Mouse (Mus musculus): ENCODE measurements around the gene Cenpv. TPM values are rescaled to one million over a fixed set of nuclear protein-coding genes. Genes with fewer than 3 reads are reported as not detected.

Cenpv gene
- polyA plus RNA-seq, 1 experiment from 2014 or later, result 16.4 TPM

DNA sequence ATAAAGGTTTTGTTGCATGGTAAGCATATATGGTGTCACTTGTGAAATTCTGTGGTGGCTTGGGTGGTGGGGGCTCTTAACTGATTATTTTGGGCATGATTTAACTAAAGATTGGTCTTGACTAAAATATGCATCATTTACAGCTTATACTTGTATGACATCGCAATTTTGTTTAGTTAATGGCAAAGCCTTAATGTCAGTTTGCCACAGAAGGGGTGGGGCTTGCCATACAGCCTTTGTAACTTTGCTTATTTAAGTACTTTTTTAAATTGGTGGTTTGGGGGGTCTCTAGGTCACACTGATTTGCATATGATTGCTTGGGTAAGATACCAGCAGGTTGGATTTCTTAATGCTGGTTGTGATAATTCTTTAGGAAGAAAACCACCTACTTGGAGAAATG is 14.1 kb upstream of the Cenpv start:
- Histone ChIP-seq H3K4me1 (peaks cover 37% of the 10 kb centered on the region), H3K9ac (peak overlapping the region; percentile 85), H3K27me3 (replicated peaks) (no peaks in the 10 kb centered on the region), H3K27ac (replicated peaks) (no peak overlapping the region), H3K36me3 (peaks cover 32% of the 10 kb centered on the region), H3K9me3 (no peaks in the 10 kb centered on the region), H3K4me3 (peak overlapping the region; percentile 67), H3K4me2 (peak overlapping the region; percentile 97)
- no peak for ATAC-seq (ENCODE audit: extremely low read depth, insufficient number of reproducible peaks, low FRiP score, low TSS enrichment)
- WGBS, result 26% methylated on average over 1 of the region's 1 CpGs

DNA sequence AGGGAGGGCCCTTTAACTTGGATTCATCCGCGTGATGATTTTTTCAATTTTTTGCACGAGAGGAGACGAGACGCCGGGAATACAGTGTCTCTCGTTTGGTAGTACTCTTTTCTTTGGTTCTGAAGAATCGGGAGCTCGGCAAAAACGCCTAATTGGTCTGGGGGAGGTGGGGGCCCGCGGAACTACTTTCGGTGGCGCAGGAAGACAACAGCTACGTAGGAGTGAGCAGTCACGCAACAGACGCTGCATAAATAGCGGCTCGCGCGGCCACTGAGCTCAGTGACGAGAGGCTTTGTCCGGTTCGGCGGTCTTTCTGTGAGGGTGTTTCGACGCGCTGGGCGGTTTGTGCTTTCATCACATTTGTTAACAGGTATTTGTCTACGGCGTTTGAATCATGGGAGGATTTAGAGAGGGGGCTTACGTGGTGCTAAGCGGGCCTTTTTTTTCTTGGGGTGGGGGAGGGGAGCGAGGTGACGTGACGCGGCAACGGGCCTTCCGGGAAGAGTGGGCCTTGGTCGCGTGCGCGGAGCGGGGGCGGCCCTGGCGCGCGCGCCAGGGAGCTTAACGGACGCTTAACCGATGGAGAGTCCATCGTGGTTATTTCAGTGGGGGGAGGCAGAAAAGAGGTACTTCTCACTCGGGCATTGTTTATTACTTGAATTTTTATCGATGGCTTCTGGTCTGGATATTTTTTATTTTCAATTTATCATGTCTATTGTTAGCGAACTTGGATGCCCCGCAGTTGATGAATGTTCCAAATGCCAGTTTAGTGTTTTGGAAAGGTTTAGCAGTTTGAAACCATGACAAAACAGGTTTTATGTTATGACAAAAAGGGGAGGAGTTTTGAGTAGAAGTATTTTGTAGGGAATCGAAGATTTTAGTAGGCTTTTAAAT is 12.4 kb upstream of the Cenpv start:
- Histone ChIP-seq H3K36me3 (peaks cover 32% of the 10 kb centered on the region), H3K4me2 (peak overlapping the region; percentile 93)
- under 1% methylated on average over 58 of the region's 58 CpGs for WGBS

DNA sequence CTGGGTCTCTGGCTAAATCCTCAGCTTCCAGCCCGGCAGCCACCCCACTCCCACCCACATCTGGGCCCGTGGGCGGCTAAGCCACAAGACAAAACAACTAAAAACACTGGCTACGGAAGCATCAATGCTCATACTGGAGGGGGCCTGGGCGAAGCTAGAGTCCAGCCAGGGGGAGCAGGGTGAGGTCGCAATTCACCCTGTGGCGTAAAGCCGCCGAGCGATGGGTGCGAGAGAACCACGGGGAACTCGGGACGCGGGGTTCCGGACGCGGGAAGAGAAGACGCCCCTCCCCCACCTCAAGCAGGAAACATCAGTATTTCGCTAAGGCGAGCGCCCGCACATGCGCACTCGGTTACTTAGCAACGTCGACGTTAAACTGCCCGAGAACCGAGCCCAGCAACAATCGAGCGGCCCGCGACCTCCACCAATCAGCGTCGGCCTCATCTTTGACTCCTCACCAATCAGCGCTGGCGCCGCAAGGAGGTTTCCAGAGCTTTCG is 11.7 kb upstream of the Cenpv start, which contains the start of gene Ubb:
Gene Ubb (plus strand): TSS at position 445 of the 499 bp plus-strand sequence.
- peak; percentile 92 for ATAC-seq (ENCODE audit: extremely low read depth, insufficient number of reproducible peaks, low FRiP score, low TSS enrichment)
- peak within 1 kb of the TSS; percentile 84 for H3K4me3 ChIP-seq
- H3K4me1 ChIP-seq, result peaks cover 35% of the 10 kb centered on the region
- H3K36me3 ChIP-seq, result peaks cover 29% of the 10 kb centered on the region
- H3K27ac ChIP-seq (replicated peaks), result peak within 1 kb of the TSS; percentile 98
- H3K27me3 ChIP-seq (replicated peaks), result no peaks in the 10 kb centered on the region
- no peaks in the 10 kb centered on the region for H3K9me3 ChIP-seq
- WGBS, result under 1% methylated on average over 40 of the region's 40 CpGs
- peak within 1 kb of the TSS; percentile 93 for H3K4me2 ChIP-seq
- H3K9ac ChIP-seq, result peak within 1 kb of the TSS; percentile 98

More for the DNA sequence above, 12.4 kb upstream of the Cenpv start:
- peak overlapping the region; percentile 91 for H3K9ac ChIP-seq
- H3K4me1 ChIP-seq, result peaks cover 37% of the 10 kb centered on the region
- H3K27ac ChIP-seq (replicated peaks), result peak overlapping the region; percentile 98
- H3K4me3 ChIP-seq, result peak overlapping the region; percentile 84
- peak; percentile 62 for ATAC-seq (ENCODE audit: extremely low read depth, insufficient number of reproducible peaks, low FRiP score, low TSS enrichment)
- H3K27me3 ChIP-seq (replicated peaks), result no peaks in the 10 kb centered on the region
- no peaks in the 10 kb centered on the region for H3K9me3 ChIP-seq

GRCm38 (mm10) chr11:62550227-62550685 is 11.2 kb upstream of the Cenpv start:
- ATAC-seq (ENCODE audit: extremely low read depth, insufficient number of reproducible peaks, low FRiP score, low TSS enrichment), result peak; percentile 59
- H3K4me1 ChIP-seq, result peaks cover 31% of the 10 kb centered on the region
- peak overlapping the region; percentile 93 for H3K4me2 ChIP-seq
- peak overlapping the region; percentile 98 for H3K27ac ChIP-seq (replicated peaks)
- no peaks in the 10 kb centered on the region for H3K27me3 ChIP-seq (replicated peaks)
- peaks cover 24% of the 10 kb centered on the region for H3K36me3 ChIP-seq
- peak overlapping the region; percentile 98 for H3K9ac ChIP-seq
- 2% methylated on average over 11 of the region's 11 CpGs for WGBS
- H3K9me3 ChIP-seq, result no peaks in the 10 kb centered on the region
- H3K4me3 ChIP-seq, result peak overlapping the region; percentile 84

DNA sequence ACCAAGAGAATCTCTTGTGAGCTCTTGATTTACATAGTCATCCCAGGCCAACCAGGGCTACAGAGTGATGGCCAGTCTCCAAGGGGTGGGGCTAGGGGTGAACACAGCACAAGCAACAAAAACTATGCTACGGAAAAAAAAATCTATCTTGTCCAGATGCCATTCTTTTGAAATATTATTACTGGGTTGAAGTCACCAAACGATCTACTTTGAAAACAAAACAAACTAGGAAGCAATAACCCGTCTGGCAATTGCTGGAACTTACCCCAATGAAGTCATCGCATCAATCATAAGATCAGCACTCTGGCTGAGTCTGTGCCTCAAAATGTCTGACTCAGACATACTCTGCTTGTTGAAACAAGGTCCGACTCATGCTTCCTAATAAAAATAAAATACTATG is 10.7 kb upstream of the Cenpv start:
- Histone ChIP-seq H3K9ac (peak overlapping the region; percentile 98), H3K9me3 (no peaks in the 10 kb centered on the region), H3K27me3 (replicated peaks) (no peaks in the 10 kb centered on the region), H3K4me1 (peaks cover 26% of the 10 kb centered on the region), H3K4me2 (peak overlapping the region; percentile 93), H3K27ac (replicated peaks) (peak overlapping the region; percentile 98), H3K36me3 (peaks cover 19% of the 10 kb centered on the region), H3K4me3 (peak overlapping the region; percentile 84)
- WGBS, result 12% methylated on average over 5 of the region's 5 CpGs
- ATAC-seq (ENCODE audit: extremely low read depth, insufficient number of reproducible peaks, low FRiP score, low TSS enrichment), result 0 out of 2 replicates have a peak, but pooled peaks have one; percentile 44

DNA sequence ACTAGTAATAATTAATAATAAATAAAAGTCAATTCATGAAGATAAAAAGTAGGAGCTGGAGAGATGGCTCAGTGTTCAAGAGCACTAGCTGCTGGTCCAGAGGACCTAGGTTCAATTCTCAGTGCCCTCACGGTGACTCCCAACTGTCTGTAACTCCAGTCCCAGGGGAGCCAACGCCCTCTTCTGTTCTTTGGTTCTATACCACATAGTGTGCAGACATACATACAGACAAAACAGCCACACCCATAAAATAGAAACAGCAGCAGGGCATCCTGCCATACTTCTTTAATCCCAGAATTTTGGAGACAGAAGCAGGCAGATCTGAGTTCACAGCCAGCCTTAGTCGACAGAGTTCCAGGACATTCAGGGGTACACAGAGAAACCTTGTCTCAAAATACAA is 4.9 kb upstream of the Cenpv start:
- Histone ChIP-seq H3K4me2 (no peak overlapping the region), H3K27ac (replicated peaks) (no peak overlapping the region), H3K4me3 (no peak overlapping the region), H3K9me3 (no peaks in the 10 kb centered on the region), H3K4me1 (peaks cover 5% of the 10 kb centered on the region), H3K27me3 (replicated peaks) (peaks cover 18% of the 10 kb centered on the region), H3K36me3 (no peaks in the 10 kb centered on the region), H3K9ac (no peak overlapping the region)
- 88% methylated on average over 3 of the region's 3 CpGs for WGBS
- no peak for ATAC-seq (ENCODE audit: extremely low read depth, insufficient number of reproducible peaks, low FRiP score, low TSS enrichment)

DNA sequence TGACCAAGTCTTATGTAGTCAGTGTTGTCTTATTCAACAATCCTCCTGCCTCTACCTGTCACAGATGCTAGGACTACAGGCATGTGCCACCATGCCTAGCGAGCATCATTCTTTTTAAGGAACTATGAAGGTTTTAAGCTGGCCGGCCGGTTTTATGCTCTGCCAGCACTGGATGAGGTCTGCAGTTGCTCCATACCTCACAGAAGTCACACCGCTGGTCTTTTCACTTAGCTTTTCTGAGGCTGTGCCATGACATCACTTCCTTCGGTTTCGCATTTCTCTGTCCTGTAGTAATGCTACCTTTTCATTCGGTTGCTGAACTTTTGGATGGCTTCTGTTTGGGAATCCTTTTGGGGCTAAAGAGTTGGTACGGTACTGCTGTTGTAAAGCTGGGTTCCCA is 2.5 kb upstream of the Cenpv start:
- Histone ChIP-seq H3K9me3 (no peaks in the 10 kb centered on the region), H3K9ac (no peak overlapping the region), H3K27ac (replicated peaks) (no peak overlapping the region), H3K4me2 (no peak overlapping the region), H3K27me3 (replicated peaks) (peaks cover 30% of the 10 kb centered on the region), H3K4me3 (no peak overlapping the region), H3K36me3 (no peaks in the 10 kb centered on the region), H3K4me1 (peaks cover 12% of the 10 kb centered on the region)
- whole genome bisulfite sequencing, result 71% methylated on average over 8 of the region's 8 CpGs
- ATAC-seq (ENCODE audit: extremely low read depth, insufficient number of reproducible peaks, low FRiP score, low TSS enrichment), result no peak

GRCm38 (mm10) chr11:62540969-62541368 is 1.9 kb upstream of the Cenpv start:
- Histone ChIP-seq H3K4me2 (no peak overlapping the region), H3K9ac (no peak overlapping the region), H3K27me3 (replicated peaks) (peaks cover 30% of the 10 kb centered on the region), H3K4me3 (no peak overlapping the region), H3K27ac (replicated peaks) (no peak overlapping the region), H3K36me3 (no peaks in the 10 kb centered on the region), H3K4me1 (peaks cover 12% of the 10 kb centered on the region), H3K9me3 (no peaks in the 10 kb centered on the region)
- WGBS, result 67% methylated on average over 2 of the region's 2 CpGs
- no peak for ATAC-seq (ENCODE audit: extremely low read depth, insufficient number of reproducible peaks, low FRiP score, low TSS enrichment)

GRCm38 (mm10) chr11:62540167-62540566 is 1.1 kb upstream of the Cenpv start:
- no peak overlapping the region for H3K4me3 ChIP-seq
- no peak overlapping the region for H3K27ac ChIP-seq (replicated peaks)
- WGBS, result 72% methylated on average over 7 of the region's 7 CpGs
- ATAC-seq (ENCODE audit: extremely low read depth, insufficient number of reproducible peaks, low FRiP score, low TSS enrichment), result no peak
- no peaks in the 10 kb centered on the region for H3K9me3 ChIP-seq
- H3K36me3 ChIP-seq, result no peaks in the 10 kb centered on the region
- peaks cover 30% of the 10 kb centered on the region for H3K27me3 ChIP-seq (replicated peaks)
- H3K4me1 ChIP-seq, result peaks cover 12% of the 10 kb centered on the region
- no peak overlapping the region for H3K9ac ChIP-seq
- no peak overlapping the region for H3K4me2 ChIP-seq

DNA sequence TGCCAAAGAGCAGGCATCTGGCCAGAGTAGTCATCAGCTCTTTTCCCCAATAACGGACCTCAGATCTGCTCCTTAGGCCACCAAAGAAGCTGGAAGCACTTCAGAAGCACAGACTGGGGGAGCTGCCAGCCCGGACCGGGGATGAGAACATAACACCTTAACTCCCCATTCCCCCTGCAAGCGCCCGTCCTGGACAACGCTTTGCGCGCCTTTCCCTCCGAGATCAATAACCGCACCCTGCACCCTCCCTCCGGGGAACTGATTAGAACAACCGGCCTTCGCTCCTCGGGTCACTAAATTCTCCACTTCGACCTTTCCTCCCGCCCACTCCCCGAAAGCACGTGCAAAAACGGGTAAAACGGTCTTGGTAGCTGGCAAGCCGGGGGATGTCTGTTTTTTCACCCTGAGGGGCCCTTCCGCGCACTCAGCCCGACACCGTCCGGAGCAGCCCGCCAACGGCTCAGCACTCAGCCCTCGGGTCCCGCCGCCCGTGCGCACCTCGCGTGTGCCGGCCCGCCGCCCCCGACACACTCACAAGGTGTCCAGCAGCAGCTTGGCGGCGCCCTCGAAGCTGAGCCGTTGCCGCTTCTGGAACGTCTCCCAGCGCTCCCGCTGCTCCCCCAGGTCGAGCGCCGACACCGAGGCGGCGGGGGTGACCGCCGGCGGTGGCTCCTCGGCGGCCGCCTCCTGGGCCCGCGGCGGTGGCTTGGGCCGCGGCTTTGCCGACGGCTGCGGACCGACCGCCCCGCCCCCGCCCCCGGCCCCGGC is 556 bp downstream of the Cenpv start:
- Histone ChIP-seq H3K4me3 (peak overlapping the region; percentile 84), H3K4me1 (peaks cover 12% of the 10 kb centered on the region), H3K27me3 (replicated peaks) (peaks cover 30% of the 10 kb centered on the region), H3K36me3 (no peaks in the 10 kb centered on the region), H3K4me2 (peak overlapping the region; percentile 83), H3K9me3 (no peaks in the 10 kb centered on the region), H3K9ac (peak overlapping the region; percentile 90), H3K27ac (replicated peaks) (peak overlapping the region; percentile 40; the same call in 1 of the 2 replicates)
- peak; percentile 40; the same call in 1 of the 2 replicates for ATAC-seq (ENCODE audit: extremely low read depth, insufficient number of reproducible peaks, low FRiP score, low TSS enrichment)
- under 1% methylated on average over 59 of the region's 73 CpGs for WGBS

DNA sequence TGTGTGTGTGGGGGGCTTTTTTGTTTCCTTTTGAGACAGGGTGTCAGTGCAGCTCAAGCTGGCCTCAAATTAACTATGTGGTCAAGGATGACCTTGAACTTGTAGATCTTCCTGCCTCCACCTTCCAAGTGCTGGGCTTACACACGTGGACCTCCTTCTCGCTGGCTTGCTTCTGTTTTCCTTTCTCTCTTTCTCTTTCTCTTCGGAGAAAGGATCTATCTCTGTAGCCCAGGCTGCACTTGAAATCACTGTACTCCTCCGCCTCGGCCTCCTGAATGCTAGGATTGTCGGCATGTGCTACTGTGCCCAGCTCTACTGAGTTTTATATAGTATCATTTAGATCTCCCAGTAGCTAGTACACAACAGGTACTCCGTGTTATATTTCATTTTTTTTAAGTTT is 1.5 kb downstream of the Cenpv start:
- Histone ChIP-seq H3K9ac (0 out of 2 replicates have a peak overlapping the region, but pooled peaks have one; percentile 19), H3K27ac (replicated peaks) (no peak overlapping the region), H3K4me2 (peak overlapping the region; percentile 83), H3K4me1 (peaks cover 12% of the 10 kb centered on the region), H3K27me3 (replicated peaks) (peaks cover 30% of the 10 kb centered on the region), H3K4me3 (peak overlapping the region; percentile 84), H3K9me3 (no peaks in the 10 kb centered on the region), H3K36me3 (no peaks in the 10 kb centered on the region)
- 39% methylated on average over 7 of the region's 7 CpGs for WGBS
- ATAC-seq (ENCODE audit: extremely low read depth, insufficient number of reproducible peaks, low FRiP score, low TSS enrichment), result no peak

Data from heart, embryonic 13.5 days (tissue).